Mouse (Mus musculus): ENCODE measurements around the gene Olfr1219.

Olfr1219 gene

DNA sequence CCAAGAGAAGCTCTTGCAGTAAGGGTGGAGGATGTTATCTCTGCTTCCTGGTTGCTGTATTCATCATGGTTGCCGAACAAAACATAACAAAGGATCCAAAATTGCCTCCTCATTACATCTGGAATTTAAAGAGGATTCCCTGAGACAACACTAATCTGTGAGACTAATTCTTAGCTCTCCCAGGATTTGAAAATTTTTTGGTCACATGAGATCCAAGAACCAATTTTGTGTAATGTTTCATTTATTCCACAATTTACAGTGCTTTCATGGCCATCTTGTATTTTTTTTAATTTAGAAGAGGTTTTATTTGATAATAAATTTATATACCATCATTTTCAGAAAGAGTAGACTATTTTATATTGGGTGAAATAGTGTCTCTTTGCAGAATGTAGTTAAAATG, at the start of gene Olfr1219:
TSS of gene Olfr1219 (minus strand) at position 101 of the 400 bp plus-strand sequence.
- DNase-seq (ENCODE audit: low spot score) = no peak

DNA sequence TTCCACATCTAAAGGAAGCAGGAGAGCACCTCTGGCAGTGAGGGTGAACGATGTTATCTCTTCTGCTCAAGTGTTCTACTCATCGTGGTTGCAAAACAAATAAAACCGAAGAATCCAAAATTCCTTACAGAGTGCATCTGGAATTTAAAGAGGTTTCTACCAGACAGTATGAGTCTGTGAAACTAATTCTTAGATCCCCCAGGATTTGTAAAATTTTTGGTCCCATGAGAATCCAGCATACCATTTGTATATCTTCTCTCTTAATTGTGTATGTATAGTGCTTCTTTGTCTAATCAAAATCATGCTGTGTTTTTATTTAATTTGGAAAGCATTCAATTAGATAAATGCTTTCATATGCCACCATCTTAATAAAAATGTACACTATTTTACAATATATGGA, 49.6 kb upstream of the Olfr1219 start, which contains the start of gene Olfr1222:
TSS of gene Olfr1222 (minus strand) at position 101 of the 400 bp plus-strand sequence.
- no peak for DNase-seq (ENCODE audit: low spot score)

DNA sequence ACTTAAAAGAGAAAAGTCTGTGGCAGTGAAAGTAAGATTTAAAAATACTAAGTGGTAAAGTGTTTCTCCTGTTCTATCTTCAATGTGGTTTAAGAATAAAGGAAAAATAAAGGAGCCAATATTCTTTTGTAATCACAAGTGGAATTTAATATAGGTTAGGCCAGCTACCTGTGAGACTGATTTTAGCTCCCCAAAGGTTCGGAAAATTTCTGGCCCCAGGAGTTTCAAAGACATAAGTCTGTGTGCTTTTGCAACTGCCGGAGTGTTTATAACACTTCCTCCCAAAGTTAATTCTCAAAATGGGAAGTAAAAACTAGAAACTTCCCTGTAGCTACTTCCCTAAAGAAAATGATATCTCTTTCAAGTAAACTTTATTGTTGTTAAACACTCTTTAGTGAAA, 33.9 kb upstream of the Olfr1219 start, which contains the start of gene Olfr1221:
TSS of gene Olfr1221 (minus strand) at position 101 of the 400 bp plus-strand sequence.
- no peak for DNase-seq (ENCODE audit: low spot score)

DNA sequence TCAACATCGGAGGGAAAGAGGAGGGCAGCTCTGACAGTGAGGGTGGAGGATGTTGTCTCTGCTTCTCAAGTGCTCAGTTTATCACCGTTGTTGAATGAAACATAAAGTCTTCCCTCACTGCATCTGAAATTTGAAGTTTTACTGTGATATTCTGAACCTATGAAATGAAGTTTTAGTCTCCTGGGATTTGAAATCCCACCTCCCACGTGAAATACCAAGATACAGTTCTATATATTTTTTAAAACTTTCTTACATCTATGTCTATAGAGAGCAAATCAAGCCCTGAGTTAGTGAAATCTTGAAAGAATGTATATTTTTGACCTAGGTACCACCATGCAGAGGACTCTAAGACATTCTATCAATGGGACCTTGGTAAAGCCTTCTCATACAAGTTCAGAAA, 23.4 kb upstream of the Olfr1219 start, which contains the start of gene Olfr1220:
TSS of gene Olfr1220 (minus strand) at position 101 of the 400 bp plus-strand sequence.
- DNase-seq (ENCODE audit: low spot score) = no peak

DNA sequence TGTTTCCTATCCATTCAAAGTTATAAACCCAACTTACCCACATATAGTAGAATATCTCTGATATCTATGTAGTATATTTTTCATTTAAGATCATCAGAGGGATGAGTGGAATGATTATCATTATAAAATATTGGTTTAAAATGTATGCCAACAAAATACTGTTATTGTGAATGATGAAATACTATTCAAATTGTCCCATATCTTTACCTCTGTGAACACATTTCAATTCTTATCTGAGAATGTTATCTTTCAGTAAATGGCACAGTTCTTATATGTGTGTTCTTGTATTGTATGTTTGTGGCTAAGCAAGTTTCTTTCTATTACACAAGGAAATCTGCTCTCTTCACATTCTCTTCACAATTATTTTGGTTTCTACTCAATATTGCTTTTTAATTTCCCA, 22.3 kb upstream of the Olfr1219 start:
- DNase-seq (ENCODE audit: low spot score) = no peak

DNA sequence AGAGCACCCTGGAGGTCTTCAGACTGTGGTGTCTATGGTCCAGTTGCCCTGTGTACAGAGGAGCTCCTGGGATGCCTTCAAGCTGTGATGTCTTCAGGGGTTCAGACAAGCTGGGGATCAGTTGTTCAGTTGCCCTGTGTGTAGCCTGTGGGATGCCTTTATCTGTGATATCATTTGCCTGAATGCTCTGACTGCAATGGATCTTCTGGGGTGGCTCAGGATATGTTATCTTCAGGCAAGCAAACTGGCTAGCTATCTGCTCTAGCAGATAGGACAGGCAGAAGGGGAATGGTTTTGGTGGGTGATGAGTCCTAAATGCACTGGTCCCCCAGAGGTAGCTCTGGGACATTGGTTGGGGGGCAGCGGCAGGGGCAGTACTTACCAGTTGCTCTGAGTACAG, 10.5 kb upstream of the Olfr1219 start:
- no peak for DNase-seq (ENCODE audit: low spot score)

DNA sequence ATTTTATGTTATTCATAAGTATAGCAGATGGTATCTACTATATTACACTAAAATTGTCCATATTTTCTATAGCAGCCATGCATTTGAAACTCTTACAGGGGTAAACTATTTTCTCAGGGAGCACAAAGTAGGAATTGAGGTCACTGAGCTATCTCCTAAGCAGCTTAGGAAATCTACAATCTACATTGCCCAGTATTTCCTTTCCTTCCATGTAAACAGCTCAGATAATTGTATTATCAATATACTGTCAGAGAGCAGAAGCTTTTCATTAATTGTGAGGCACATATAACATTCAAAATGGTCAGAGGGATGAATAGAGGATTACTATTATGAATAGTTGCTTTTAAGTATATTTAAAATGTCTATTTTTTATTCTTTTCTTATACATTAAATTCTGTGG, 1.8 kb downstream of the Olfr1219 start:
- DNase-seq (ENCODE audit: low spot score) = no peak

DNA sequence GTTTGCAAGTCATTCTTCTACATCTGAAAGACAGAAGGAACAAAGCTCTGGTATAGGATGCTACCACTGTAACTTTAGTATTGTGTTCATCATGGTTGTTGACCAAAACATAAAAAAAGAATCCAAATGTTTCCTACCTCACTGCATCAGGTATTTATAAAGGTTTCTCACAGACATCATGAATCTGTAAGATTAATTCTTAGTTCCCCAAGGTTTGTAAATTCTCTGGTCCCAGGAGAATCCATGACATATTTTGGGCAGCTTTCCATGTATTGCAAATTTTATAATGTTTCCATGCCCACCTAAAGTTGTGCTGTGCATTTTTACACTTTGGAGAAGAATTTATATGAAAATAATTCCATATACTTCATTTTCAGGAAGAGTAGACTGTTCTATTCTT, 22.2 kb downstream of the Olfr1219 start, which contains the start of gene Olfr1218:
TSS of gene Olfr1218 (minus strand) at position 101 of the 400 bp plus-strand sequence.
- no peak for DNase-seq (ENCODE audit: low spot score)

DNA sequence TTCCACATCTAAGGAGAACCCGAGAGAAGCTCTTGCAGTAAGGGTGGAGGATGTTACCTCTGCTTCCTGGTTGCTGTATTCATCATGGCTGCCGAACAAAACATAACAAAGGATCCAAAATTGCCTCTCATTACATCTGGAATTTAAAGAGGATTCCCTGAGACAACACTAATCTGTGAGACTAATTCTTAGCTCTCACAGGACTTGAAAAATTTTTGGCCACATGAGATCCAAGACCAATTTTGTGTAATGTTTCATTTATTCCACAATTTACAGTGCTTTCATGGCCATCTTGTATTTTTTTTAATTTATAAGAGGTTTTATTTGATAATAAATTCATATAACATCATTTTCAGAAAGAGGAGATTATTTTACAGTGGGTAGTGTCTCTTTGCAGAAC, 51.3 kb downstream of the Olfr1219 start, which contains the start of gene Olfr1217:
TSS of gene Olfr1217 (minus strand) at position 101 of the 400 bp plus-strand sequence.
- no peak for DNase-seq (ENCODE audit: low spot score)
